Mouse (Mus musculus) telencephalon, adult 2 months (tissue): ENCODE results near the gene Tcte2.

Source experiments
- DNase-seq: peaks from one replicate; pipeline ENCODE4 v3.0.0-alpha.2; 2011; ENCODE audit warnings: low read depth, low spot score

The Tcte2 gene

GRCm38 (mm10) chr17:13720187-13720586, 41.4 kb downstream of the Tcte2 start:
- no peak for DNase-seq

- no peak for DNase-seq
Measured at GRCm38 (mm10) chr17:13717428-13717827, 44.2 kb downstream of the Tcte2 start.

GRCm38 (mm10) chr17:13716336-13716735, 45.3 kb downstream of the Tcte2 start:
- DNase-seq: no peak

GRCm38 (mm10) chr17:13715511-13715910, 46.1 kb downstream of the Tcte2 start:
- no peak for DNase-seq

GRCm38 (mm10) chr17:13714654-13715053, 47.0 kb downstream of the Tcte2 start:
- DNase-seq: no peak

GRCm38 (mm10) chr17:13714128-13714527, 47.5 kb downstream of the Tcte2 start:
- no peak for DNase-seq

GRCm38 (mm10) chr17:13712518-13712917, 49.1 kb downstream of the Tcte2 start:
- no peak for DNase-seq

- no peak for DNase-seq
Measured at GRCm38 (mm10) chr17:13712116-13712515, 49.5 kb downstream of the Tcte2 start.

- DNase-seq: no peak
Measured at GRCm38 (mm10) chr17:13711173-13711572, 50.5 kb downstream of the Tcte2 start.

- DNase-seq: no peak
Measured at GRCm38 (mm10) chr17:13705481-13705921, 56.1 kb downstream of the Tcte2 start.

GRCm38 (mm10) chr17:13703611-13704320, 57.9 kb downstream of the Tcte2 start:
- no peak for DNase-seq

GRCm38 (mm10) chr17:13700131-13701016, 61.3 kb downstream of the Tcte2 start:
- no peak for DNase-seq

GRCm38 (mm10) chr17:13699716-13700115, 61.9 kb downstream of the Tcte2 start:
- DNase-seq: no peak

GRCm38 (mm10) chr17:13698194-13698593, 63.4 kb downstream of the Tcte2 start:
- DNase-seq: no peak

- DNase-seq: no peak
Measured at GRCm38 (mm10) chr17:13697646-13698045, 64.0 kb downstream of the Tcte2 start.

GRCm38 (mm10) chr17:13695881-13696280, 65.7 kb downstream of the Tcte2 start:
- DNase-seq: no peak

GRCm38 (mm10) chr17:13695211-13695610, 66.4 kb downstream of the Tcte2 start:
- DNase-seq: no peak

GRCm38 (mm10) chr17:13694181-13694580, 67.4 kb downstream of the Tcte2 start:
- DNase-seq: no peak

- DNase-seq: no peak
Measured at GRCm38 (mm10) chr17:13687656-13688055, 74.0 kb downstream of the Tcte2 start.

- no peak for DNase-seq
Measured at GRCm38 (mm10) chr17:13687086-13687485, 74.5 kb downstream of the Tcte2 start.

- no peak for DNase-seq
Measured at GRCm38 (mm10) chr17:13685621-13686020, 76.0 kb downstream of the Tcte2 start.

GRCm38 (mm10) chr17:13684256-13684655, 77.4 kb downstream of the Tcte2 start:
- DNase-seq: no peak
